Mouse (Mus musculus): Measurements from ENCODE around the gene Rrp9. TPM values are rescaled to one million over a fixed set of nuclear protein-coding genes. Genes with fewer than 3 reads are reported as not detected.

The Rrp9 gene
- polyA plus RNA-seq, 1 experiment from 2014 or later = 20.8 TPM

DNA sequence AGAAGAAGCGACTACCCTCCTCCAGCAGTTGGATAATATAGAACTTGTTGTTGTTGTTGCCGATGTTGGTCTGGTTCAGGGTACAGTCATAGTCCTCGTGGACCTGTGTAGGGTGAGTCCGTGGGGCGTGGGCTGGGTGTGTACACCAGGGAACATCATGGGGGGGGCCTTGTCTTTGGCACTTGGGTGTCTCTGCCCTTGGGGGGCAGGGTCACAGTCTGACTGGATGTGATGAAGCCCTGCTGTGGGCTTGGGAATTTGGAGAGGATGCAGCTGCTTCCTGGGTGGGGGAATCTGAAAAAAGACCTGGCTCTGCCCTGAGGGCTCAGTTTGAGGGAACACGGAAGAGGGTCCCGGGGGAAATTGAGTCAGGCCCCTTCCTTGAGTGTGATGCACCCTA lies 717 bp upstream of the Rrp9 start:
- Histone ChIP-seq H3K27me3 (no peaks in the 10 kb centered on the region), H3K9me3 (replicated peaks) (no peaks in the 10 kb centered on the region), H3K4me2 (peak overlapping the region; percentile 96), H3K4me3 (replicated peaks) (no peak overlapping the region), H3K36me3 (replicated peaks) (no peaks in the 10 kb centered on the region), H3K27ac (replicated peaks) (no peak overlapping the region), H3K9ac (no peak overlapping the region), H3K4me1 (replicated peaks) (peaks cover 43% of the 10 kb centered on the region)
- WGBS (ENCODE audit: insufficient replicate concordance) = 67% methylated on average over 7 of the region's 7 CpGs
- ATAC-seq (ENCODE audit: insufficient read depth) = no peak

DNA sequence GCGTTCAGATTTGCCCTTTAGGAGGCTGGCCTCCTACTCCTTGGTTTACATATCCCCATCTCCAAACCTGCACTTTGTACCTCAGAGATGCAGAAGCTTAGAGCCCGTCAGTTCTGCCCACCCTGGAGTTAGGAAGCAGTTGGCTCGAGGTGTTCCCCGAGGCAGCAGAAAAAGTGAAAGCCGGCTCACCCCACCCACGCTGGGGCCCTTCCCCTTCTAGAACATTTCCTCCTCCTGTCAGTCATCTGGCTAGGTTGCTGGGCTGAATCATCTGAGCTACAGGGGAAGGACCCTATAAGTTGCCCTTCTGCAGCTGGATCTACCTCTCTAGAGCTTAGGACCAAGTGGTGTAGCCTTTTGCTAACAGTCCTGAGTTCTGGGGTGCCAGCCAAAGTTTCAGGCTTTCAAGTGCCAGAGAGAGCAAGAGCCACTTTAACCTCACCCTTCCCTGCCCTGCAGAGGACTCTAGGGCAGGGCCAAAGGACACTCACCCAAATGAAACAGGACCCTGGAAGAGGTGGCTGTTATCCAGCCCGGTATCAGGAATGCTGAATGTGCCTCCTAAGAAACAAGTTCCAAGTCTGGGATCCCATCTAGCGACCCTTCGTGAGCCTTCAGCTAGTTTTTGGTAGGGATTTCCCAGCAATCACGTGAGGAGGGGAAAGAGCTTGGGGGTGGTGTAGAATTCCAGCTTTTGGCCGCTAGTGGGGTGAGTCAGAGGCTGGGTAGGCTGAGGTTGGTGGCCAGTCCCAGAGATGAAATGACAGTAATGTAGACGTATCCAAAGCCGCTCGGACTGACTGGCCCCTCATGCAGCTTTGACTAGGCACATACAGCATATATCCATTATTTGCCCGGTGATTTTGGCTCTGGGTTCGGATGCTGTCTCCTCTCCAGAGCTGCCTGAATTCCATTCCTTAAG lies 500 bp downstream of the Rrp9 start:
- H3K4me1 ChIP-seq (replicated peaks) = peaks cover 43% of the 10 kb centered on the region
- peak overlapping the region; percentile 96 for H3K4me2 ChIP-seq
- peak overlapping the region; percentile 68 for H3K4me3 ChIP-seq (replicated peaks)
- H3K27ac ChIP-seq (replicated peaks) = peak overlapping the region; percentile 14; the same call in 1 of the 2 replicates
- no peaks in the 10 kb centered on the region for H3K9me3 ChIP-seq (replicated peaks)
- ATAC-seq (ENCODE audit: insufficient read depth) = peak; percentile 6
- H3K36me3 ChIP-seq (replicated peaks) = peaks cover 11% of the 10 kb centered on the region; the same call in 1 of the 2 replicates
- H3K27me3 ChIP-seq = no peaks in the 10 kb centered on the region
- no peak overlapping the region for H3K9ac ChIP-seq
- WGBS (ENCODE audit: insufficient replicate concordance) = 14% methylated on average over 16 of the region's 16 CpGs

DNA sequence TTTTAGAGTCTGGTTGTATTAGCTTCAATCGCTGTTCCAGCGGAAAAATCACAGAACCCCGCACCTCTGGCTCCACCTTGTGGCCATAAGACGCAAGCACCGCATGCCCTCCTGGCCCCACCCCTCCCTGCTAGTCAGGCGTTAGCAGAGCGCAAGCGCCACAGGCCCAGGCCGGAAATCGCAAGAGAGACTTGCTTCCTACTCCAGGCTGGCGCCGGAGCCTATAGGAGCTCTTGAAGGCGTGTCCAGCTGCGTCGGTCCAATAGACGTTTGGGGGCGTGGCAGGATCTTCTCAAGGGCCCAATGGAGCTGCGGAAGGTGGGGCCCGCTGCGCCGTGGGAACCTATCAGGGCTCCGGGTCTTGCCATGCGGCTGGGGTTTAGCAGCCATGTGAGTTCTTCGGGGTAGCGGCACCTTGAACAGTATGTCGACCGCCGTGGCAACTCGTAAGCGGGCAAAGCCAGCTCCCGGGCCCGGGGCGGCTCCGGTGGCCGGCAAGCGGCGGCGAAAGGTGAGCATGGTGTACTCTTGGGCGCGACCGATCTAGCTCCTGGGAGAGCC lies 1.2 kb downstream of the Rrp9 start, which contains the start of gene Parp3:
Gene Parp3 (minus strand): TSS at position 26 of the 561 bp plus-strand sequence.
- WGBS (ENCODE audit: insufficient replicate concordance) = under 1% methylated on average over 41 of the region's 41 CpGs
- peaks cover 18% of the 10 kb centered on the region; the same call in 1 of the 2 replicates for H3K36me3 ChIP-seq (replicated peaks)
- peak within 1 kb of the TSS; percentile 14 for H3K27ac ChIP-seq (replicated peaks)

DNA sequence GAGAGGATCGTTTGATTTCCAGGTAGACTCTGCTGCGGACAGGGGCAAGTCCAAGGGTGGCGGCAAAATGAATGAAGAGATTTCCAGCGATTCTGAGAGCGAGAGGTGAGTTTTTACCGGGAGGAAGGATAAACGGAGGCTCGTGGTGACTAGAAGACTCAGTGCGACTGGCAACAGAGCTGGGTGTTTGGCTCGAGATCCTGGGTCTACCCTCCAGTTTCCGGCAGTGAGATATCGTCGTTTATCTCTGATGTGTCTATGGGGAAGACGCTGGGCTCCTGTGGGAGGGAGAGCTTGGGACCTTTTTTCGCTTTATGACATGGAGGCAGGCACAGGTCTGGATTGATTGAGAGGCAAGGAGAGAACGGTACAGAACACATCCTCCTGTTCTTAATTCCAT lies 1.9 kb downstream of the Rrp9 start:
- Histone ChIP-seq H3K4me2 (peak overlapping the region; percentile 96), H3K36me3 (replicated peaks) (peaks cover 21% of the 10 kb centered on the region), H3K27ac (replicated peaks) (peak overlapping the region; percentile 6; the same call in 1 of the 2 replicates), H3K27me3 (no peaks in the 10 kb centered on the region), H3K4me1 (replicated peaks) (peaks cover 43% of the 10 kb centered on the region), H3K4me3 (replicated peaks) (peak overlapping the region; percentile 68), H3K9me3 (replicated peaks) (no peaks in the 10 kb centered on the region), H3K9ac (peak overlapping the region; percentile 47)
- 1% methylated on average over 16 of the region's 16 CpGs for WGBS (ENCODE audit: insufficient replicate concordance)
- no peak for ATAC-seq (ENCODE audit: insufficient read depth)

More for the DNA sequence above, 1.2 kb downstream of the Rrp9 start, which contains the start of gene Parp3:
- Histone ChIP-seq H3K27me3 (no peaks in the 10 kb centered on the region), H3K9ac (peak within 1 kb of the TSS; percentile 47), H3K4me3 (replicated peaks) (peak within 1 kb of the TSS; percentile 68), H3K4me2 (peak within 1 kb of the TSS; percentile 96), H3K9me3 (replicated peaks) (no peaks in the 10 kb centered on the region), H3K4me1 (replicated peaks) (peaks cover 43% of the 10 kb centered on the region)
- ATAC-seq (ENCODE audit: insufficient read depth) = peak; percentile 99

DNA sequence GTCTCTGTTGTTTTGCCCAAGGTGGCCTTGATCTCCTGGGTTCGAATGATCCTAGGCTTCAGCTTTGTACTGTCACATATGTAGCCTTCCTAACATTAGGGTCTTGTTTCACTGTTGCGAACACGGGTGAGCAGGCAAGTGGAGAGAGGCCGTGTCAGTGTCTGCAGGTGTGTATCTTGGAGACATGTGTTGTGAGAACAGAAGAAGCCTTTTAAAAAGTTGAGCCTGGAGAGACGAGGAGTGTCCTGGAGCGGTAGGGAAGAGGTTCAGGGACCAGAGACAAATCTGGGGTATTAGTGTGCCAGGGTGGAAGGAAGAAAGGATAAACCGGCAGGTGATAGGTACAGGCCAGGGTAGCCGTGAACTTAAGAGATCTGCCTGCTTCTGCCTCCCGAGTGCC lies 2.3 kb downstream of the Rrp9 start:
- Histone ChIP-seq H3K9ac (peak overlapping the region; percentile 47), H3K9me3 (replicated peaks) (no peaks in the 10 kb centered on the region), H3K36me3 (replicated peaks) (peaks cover 25% of the 10 kb centered on the region), H3K4me2 (peak overlapping the region; percentile 96), H3K4me1 (replicated peaks) (peaks cover 43% of the 10 kb centered on the region), H3K4me3 (replicated peaks) (peak overlapping the region; percentile 68), H3K27me3 (no peaks in the 10 kb centered on the region), H3K27ac (replicated peaks) (no peak overlapping the region)
- no peak for ATAC-seq (ENCODE audit: insufficient read depth)
- 64% methylated on average over 9 of the region's 9 CpGs for WGBS (ENCODE audit: insufficient replicate concordance)

DNA sequence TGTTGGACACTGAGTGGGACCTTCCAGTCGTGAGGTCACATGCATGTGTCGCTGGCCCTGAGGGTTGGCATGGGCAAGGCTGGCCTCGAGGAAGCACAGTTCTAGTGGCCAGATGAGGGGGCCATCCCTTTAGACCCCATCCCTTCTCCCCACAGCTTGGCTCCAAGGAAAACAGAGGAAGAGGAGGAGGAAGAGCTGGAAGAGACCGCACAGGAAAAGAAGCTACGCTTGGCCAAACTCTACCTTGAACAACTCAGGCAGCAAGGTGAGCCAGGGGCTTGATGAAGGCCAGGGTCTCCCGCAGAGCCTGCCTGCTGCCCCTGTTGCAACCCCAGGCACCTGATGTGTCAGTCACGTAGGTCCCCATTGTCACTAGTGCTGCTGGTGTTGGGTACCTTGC lies 4.8 kb downstream of the Rrp9 start:
- H3K4me1 ChIP-seq (replicated peaks) = peaks cover 25% of the 10 kb centered on the region
- H3K36me3 ChIP-seq (replicated peaks) = peaks cover 47% of the 10 kb centered on the region
- ATAC-seq (ENCODE audit: insufficient read depth) = no peak
- no peaks in the 10 kb centered on the region for H3K9me3 ChIP-seq (replicated peaks)
- no peak overlapping the region for H3K4me2 ChIP-seq
- H3K9ac ChIP-seq = no peak overlapping the region
- no peak overlapping the region for H3K27ac ChIP-seq (replicated peaks)
- H3K27me3 ChIP-seq = no peaks in the 10 kb centered on the region
- WGBS (ENCODE audit: insufficient replicate concordance) = 74% methylated on average over 7 of the region's 7 CpGs
- no peak overlapping the region for H3K4me3 ChIP-seq (replicated peaks)

DNA sequence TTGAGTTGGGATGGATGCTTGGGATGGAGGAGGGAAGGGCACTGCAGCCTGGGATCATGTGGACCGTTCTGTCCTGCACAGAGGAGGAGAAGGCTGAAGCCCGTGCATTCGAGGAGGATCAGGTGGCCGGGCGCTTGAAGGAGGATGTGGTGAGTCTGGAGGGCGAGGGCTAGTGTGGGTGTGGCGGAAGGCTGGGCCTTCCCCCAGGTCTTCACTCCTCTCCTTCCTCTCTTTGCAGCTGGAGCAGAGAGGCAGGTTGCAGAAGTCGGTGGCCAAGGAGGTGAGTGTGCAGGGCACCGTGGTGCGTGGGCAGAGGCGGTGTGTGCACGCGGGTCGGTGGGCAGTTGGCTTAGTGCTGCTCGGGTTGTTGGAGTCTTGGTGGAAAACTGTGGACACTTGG lies 5.3 kb downstream of the Rrp9 start:
- Histone ChIP-seq H3K4me1 (replicated peaks) (peaks cover 20% of the 10 kb centered on the region), H3K4me2 (no peak overlapping the region), H3K27ac (replicated peaks) (no peak overlapping the region), H3K9me3 (replicated peaks) (no peaks in the 10 kb centered on the region), H3K4me3 (replicated peaks) (no peak overlapping the region), H3K9ac (no peak overlapping the region), H3K36me3 (replicated peaks) (peaks cover 49% of the 10 kb centered on the region), H3K27me3 (no peaks in the 10 kb centered on the region)
- WGBS (ENCODE audit: insufficient replicate concordance) = 69% methylated on average over 15 of the region's 15 CpGs
- no peak for ATAC-seq (ENCODE audit: insufficient read depth)

DNA sequence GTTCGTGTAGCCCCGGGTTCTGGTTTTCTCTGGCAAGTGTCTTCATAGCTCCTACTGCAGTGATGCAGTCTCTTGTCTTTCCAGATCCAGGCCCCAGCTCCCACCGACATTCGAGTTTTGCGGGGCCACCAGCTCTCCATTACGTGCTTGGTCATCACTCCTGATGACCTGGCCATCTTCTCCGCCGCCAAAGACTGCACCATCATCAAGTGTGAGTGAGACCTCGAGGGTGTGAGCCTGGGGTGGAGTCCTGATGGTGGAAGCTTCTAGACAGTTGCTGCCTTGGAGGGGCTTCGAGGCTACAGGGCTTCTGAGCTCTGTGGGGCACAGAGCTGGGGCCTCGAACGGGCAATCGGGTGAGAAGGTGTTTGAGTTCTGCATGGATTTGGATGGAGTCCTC lies 5.9 kb downstream of the Rrp9 start:
- H3K27ac ChIP-seq (replicated peaks) = no peak overlapping the region
- H3K4me2 ChIP-seq = no peak overlapping the region
- H3K36me3 ChIP-seq (replicated peaks) = peaks cover 51% of the 10 kb centered on the region
- no peaks in the 10 kb centered on the region for H3K9me3 ChIP-seq (replicated peaks)
- no peak for ATAC-seq (ENCODE audit: insufficient read depth)
- no peak overlapping the region for H3K9ac ChIP-seq
- no peaks in the 10 kb centered on the region for H3K27me3 ChIP-seq
- H3K4me3 ChIP-seq (replicated peaks) = no peak overlapping the region
- WGBS (ENCODE audit: insufficient replicate concordance) = 76% methylated on average over 13 of the region's 13 CpGs
- H3K4me1 ChIP-seq (replicated peaks) = peaks cover 14% of the 10 kb centered on the region

DNA sequence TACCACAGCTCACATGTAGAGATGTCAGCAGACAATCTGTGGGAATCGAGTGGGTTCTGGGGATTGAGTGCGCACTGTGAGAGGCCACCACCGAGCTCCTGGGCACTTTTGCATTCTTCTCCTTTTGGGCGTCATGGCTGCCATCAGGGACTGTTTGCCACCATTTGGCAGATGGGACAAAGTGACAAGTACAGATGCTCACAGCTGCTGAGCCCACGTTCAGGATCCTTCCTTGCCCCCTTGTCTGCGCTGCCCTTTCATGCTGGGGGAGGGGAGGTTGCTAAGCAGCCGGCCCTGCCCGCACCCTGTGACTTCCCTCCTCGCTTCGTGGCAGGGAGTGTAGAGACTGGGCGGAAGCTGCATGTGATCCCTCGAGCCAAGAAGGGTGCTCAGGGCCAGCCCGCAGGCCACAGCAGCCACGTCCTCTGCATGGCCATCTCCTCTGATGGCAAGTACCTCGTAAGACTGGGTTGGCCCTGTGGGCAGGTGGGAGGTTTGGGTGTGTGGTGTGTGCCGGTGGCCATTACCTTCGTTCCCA lies 6.9 kb downstream of the Rrp9 start:
- H3K27ac ChIP-seq (replicated peaks) = no peak overlapping the region
- H3K4me1 ChIP-seq (replicated peaks) = peaks cover 7% of the 10 kb centered on the region
- no peaks in the 10 kb centered on the region for H3K27me3 ChIP-seq
- no peak overlapping the region for H3K9ac ChIP-seq
- peaks cover 51% of the 10 kb centered on the region for H3K36me3 ChIP-seq (replicated peaks)
- no peaks in the 10 kb centered on the region for H3K9me3 ChIP-seq (replicated peaks)
- H3K4me2 ChIP-seq = no peak overlapping the region
- no peak overlapping the region for H3K4me3 ChIP-seq (replicated peaks)
- no peak for ATAC-seq (ENCODE audit: insufficient read depth)
- WGBS (ENCODE audit: insufficient replicate concordance) = 72% methylated on average over 17 of the region's 17 CpGs

DNA sequence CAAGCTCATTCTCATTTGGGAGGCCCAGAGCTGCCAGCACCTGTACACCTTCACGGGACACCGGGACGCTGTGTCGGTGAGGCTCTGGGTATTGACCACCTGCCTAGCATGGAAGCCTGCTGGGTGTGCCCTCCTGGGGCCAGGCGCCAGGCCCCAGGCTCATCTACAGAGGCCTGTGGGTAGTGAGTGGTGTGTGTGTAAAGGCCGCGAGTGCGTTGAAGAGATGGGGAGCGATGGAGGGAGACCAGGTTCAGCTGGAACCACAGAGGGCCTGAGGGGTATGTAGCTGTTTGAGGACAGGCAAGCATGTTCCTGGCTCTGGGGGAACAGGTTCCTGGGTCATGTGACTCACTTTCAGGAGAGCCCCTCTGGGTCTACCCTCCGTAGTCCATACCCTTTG lies 7.4 kb downstream of the Rrp9 start:
- peaks cover 51% of the 10 kb centered on the region for H3K36me3 ChIP-seq (replicated peaks)
- no peak for ATAC-seq (ENCODE audit: insufficient read depth)
- 81% methylated on average over 10 of the region's 10 CpGs for WGBS (ENCODE audit: insufficient replicate concordance)

DNA sequence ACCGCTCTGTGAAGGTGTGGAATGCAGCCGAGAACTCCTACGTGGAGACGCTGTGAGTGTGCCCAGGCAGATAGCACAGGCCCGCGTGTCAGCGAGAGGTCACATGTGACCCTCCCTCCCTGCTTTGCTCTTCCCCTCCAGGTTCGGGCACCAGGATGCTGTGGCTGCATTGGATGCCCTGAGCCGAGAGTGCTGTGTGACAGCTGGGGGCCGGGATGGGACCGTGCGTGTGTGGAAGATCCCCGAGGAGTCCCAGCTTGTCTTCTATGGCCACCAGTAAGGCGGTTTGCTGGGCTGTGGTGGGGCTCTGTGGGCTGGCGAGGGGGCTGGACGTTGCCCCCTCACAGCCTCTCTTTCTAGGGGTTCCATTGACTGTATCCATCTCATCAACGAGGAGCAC lies 7.8 kb downstream of the Rrp9 start:
- H3K4me3 ChIP-seq (replicated peaks) = no peak overlapping the region
- no peak overlapping the region for H3K9ac ChIP-seq
- H3K9me3 ChIP-seq (replicated peaks) = no peaks in the 10 kb centered on the region
- ATAC-seq (ENCODE audit: insufficient read depth) = no peak
- no peak overlapping the region for H3K27ac ChIP-seq (replicated peaks)
- WGBS (ENCODE audit: insufficient replicate concordance) = 79% methylated on average over 17 of the region's 17 CpGs
- H3K4me1 ChIP-seq (replicated peaks) = no peaks in the 10 kb centered on the region
- H3K4me2 ChIP-seq = no peak overlapping the region
- H3K27me3 ChIP-seq = no peaks in the 10 kb centered on the region
- H3K36me3 ChIP-seq (replicated peaks) = peaks cover 51% of the 10 kb centered on the region

More for the DNA sequence above, 7.4 kb downstream of the Rrp9 start:
- Histone ChIP-seq H3K27me3 (no peaks in the 10 kb centered on the region), H3K4me2 (no peak overlapping the region), H3K4me3 (replicated peaks) (no peak overlapping the region), H3K4me1 (replicated peaks) (peaks cover 2% of the 10 kb centered on the region), H3K27ac (replicated peaks) (no peak overlapping the region), H3K9ac (no peak overlapping the region), H3K9me3 (replicated peaks) (no peaks in the 10 kb centered on the region)
